Mouse (Mus musculus) hindbrain, embryonic 16.5 days (tissue): ENCODE measurements around the gene Thegl. TPM values are rescaled to one million over a fixed set of nuclear protein-coding genes. Genes with fewer than 3 reads are reported as not detected.

ENCODE experiments used
- ATAC-seq: fragments of 200-750 bp; cut with Nextera tagmentation; 2 replicates; pipeline ENCODE4 v1.8.0; 2017; ENCODE audit warnings: moderate TSS enrichment, moderate library complexity
- H3K27ac ChIP-seq: fragments of 300-500 bp; sonication (generic); 2 replicates; pipeline ENCODE4 v1.5.1; 2014; ENCODE audit warnings: low read depth, mild to moderate bottlenecking, control low read depth, low read length, moderate library complexity
- H3K27me3 ChIP-seq: fragments of 300-500 bp; sonication (generic); replicated peaks from 2 replicates; pipeline ENCODE4 v1.6.1; 2014; ENCODE audit warnings: low read length; ENCODE audit not compliant: control insufficient read depth, insufficient read depth
- H3K36me3 ChIP-seq: fragments of 300-500 bp; sonication (generic); 2 replicates; pipeline ENCODE4 v1.6.1; 2014; ENCODE audit warnings: mild to moderate bottlenecking, low read length, moderate library complexity, mixed read lengths; ENCODE audit not compliant: control insufficient read depth, insufficient read depth
- H3K4me1 ChIP-seq: fragments of 300-500 bp; sonication (generic); 2 replicates; pipeline ENCODE4 v1.6.1; 2014; ENCODE audit warnings: low read depth, low read length; ENCODE audit not compliant: control insufficient read depth, insufficient read depth
- H3K4me2 ChIP-seq: fragments of 300-500 bp; sonication (generic); 2 replicates; pipeline ENCODE4 v1.6.1; 2014; ENCODE audit warnings: mild to moderate bottlenecking, low read length, control low read depth, moderate library complexity
- H3K4me3 ChIP-seq: fragments of 300-500 bp; sonication (generic); 2 replicates; pipeline ENCODE4 v1.5.1; 2014; ENCODE audit warnings: mild to moderate bottlenecking, low read length, control low read depth, moderate library complexity
- H3K9ac ChIP-seq: fragments of 300-500 bp; sonication (generic); 2 replicates; pipeline ENCODE4 v1.6.1; 2014; ENCODE audit warnings: low read depth, mild to moderate bottlenecking, control low read depth, low read length, moderate library complexity
- H3K9me3 ChIP-seq: fragments of 300-500 bp; sonication (generic); 2 replicates; pipeline ENCODE4 v1.6.1; 2014; ENCODE audit warnings: mild to moderate bottlenecking, low read length, moderate library complexity; ENCODE audit not compliant: control insufficient read depth
- WGBS: fragments of 180-500 bp; shearing (Covaris S2); extraction: QIAGEN DNeasy Blood & Tissue Kit; methylation state at CpG from one replicate; pipeline ENCODE4 v1.1.7; 2014; 5-methylcytosine and 5-hydroxymethylcytosine counted together
- polyA plus RNA-seq: library from polyadenylated mRNA; unstranded; fragments of >200 nt; fragmentation: Nextera tagmentation; extraction: Ambion mirVana; gene quantifications from 2 replicates; pipeline ENCODE4 v1.2.1, GENCODE M21; 2015

Thegl gene
- polyA plus RNA-seq, 1 experiment from 2014 or later = 0.73 TPM

DNA sequence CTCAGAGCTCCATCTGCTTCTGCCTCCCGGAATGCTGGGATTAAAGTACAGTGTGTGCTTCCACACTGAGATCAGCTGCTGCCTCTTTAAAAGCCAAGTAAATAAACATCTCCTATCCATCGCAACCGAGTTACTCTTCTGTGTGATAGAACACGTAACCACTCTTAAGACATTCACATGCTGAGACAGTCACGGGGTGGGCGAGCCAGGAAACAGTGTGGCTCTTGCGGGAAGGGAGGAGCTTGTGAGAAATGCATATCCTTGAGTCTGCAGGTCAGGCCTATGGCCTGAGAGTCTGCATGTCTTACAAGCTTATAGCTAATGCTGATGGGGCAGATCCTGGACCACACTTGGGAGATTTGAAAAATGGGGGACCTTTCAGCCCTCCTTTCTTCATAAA is 70.7 kb downstream of the Thegl start:
- no peak overlapping the region for H3K9ac ChIP-seq
- no peaks in the 10 kb centered on the region for H3K27me3 ChIP-seq
- no peak for ATAC-seq
- no peak overlapping the region for H3K4me2 ChIP-seq
- H3K4me1 ChIP-seq = no peaks in the 10 kb centered on the region; the same call in 1 of the 2 replicates
- no peak overlapping the region for H3K4me3 ChIP-seq
- 81% methylated on average over 7 of the region's 7 CpGs for WGBS
- H3K27ac ChIP-seq = no peak overlapping the region
- no peaks in the 10 kb centered on the region for H3K9me3 ChIP-seq
- H3K36me3 ChIP-seq = no peaks in the 10 kb centered on the region

DNA sequence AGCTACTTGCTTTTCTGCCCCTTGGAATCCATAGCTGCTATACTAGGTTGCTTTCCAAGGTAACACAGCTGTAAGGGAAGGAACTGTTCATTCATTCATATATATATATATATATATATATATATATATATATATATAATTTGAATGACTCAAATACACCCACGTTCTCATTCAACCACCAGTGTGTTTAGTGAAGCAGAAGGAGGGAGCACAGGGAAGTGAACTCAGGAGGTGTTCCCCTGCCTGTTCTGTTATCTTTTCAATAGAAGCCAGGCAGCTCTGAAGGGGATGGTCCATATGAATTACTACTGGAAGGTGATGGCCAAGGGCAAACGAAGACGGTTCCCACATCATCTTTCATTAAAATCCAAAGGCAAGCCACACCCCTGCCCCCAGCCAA is 71.3 kb downstream of the Thegl start:
- no peak for ATAC-seq
- Histone ChIP-seq H3K9me3 (no peaks in the 10 kb centered on the region), H3K36me3 (no peaks in the 10 kb centered on the region), H3K27ac (no peak overlapping the region), H3K4me1 (no peaks in the 10 kb centered on the region; the same call in 1 of the 2 replicates), H3K4me3 (no peak overlapping the region), H3K4me2 (no peak overlapping the region), H3K9ac (no peak overlapping the region), H3K27me3 (no peaks in the 10 kb centered on the region)
- WGBS = 83% methylated on average over 3 of the region's 3 CpGs

DNA sequence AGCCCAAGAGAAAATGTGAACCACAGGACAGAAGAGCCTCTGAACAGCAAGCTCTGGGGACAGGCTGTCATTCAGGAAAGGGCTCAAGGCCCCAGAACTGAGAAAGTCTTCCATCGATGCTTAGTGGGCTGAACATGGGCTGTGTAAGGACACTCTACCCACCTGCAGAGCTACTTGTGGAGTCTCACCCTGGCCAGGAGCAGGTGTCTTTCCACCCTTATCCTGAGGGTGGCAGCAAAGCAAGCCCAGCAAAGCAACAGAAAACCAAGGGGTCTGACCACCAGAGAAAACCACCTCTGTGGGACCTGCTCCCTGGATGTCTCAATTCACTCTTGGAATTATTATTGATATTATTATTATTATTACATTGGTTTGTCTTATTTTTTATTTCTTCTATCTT is 73.5 kb downstream of the Thegl start:
- Histone ChIP-seq H3K36me3 (no peaks in the 10 kb centered on the region), H3K27me3 (peaks cover 3% of the 10 kb centered on the region; the same call in 1 of the 2 replicates), H3K4me1 (no peaks in the 10 kb centered on the region; the same call in 1 of the 2 replicates), H3K9ac (no peak overlapping the region), H3K4me3 (no peak overlapping the region), H3K9me3 (no peaks in the 10 kb centered on the region), H3K27ac (no peak overlapping the region), H3K4me2 (no peak overlapping the region)
- ATAC-seq = 0 out of 2 replicates have a peak, but pooled peaks have one; percentile 46
- WGBS = 38% methylated on average over 1 of the region's 1 CpGs

DNA sequence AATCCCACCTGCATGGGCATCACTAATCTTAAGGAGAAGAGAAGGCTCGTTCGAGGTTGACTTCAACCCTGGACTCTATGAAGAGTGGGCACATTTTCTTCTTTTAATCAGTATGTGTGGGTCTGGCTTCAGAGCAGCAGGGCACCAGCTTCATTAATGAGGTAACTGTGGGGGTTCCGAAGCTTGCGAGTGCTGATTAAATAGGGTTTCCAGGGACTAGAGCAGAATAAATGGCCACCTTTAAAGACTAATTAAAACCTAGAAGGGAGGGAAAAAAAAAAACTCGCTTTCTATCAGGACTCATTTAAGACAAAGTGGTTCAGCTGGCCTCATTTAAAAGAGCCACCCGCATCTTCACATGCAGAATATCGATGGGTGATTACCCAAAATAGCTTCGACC is 74.1 kb downstream of the Thegl start:
- no peak overlapping the region for H3K4me2 ChIP-seq
- H3K4me1 ChIP-seq = no peaks in the 10 kb centered on the region; the same call in 1 of the 2 replicates
- H3K27ac ChIP-seq = 0 out of 2 replicates have a peak overlapping the region, but pooled peaks have one; percentile 20
- H3K36me3 ChIP-seq = no peaks in the 10 kb centered on the region
- no peaks in the 10 kb centered on the region for H3K9me3 ChIP-seq
- 32% methylated on average over 8 of the region's 8 CpGs for WGBS
- no peak for ATAC-seq
- H3K9ac ChIP-seq = no peak overlapping the region
- H3K4me3 ChIP-seq = no peak overlapping the region
- H3K27me3 ChIP-seq = peaks cover 3% of the 10 kb centered on the region; the same call in 1 of the 2 replicates

DNA sequence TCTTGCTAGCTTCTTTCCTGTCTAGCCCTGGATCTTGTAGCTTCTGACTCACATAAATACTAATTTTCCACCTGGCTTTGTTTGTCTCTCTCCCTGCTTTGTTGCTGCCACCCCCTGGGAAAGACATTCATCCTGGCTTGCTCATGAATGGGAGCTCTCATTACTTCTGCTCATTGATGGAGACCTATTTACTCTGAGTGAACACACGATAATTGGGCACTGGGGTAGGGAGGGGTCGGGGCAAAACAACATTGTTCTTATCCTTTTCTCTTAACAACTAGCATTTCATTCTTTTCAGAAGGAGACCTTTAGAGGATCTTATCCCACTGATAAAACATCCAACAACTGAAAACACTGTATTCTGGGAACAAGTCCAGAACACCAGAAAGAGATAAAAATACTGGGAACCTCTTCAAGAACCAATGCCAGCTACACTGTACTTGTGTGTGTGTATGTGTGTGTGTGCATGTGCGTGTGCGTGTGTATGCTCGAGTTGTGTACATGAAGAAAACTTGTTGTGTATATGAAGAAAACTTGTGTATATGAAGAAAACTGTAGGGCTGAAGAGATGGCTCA is 74.8 kb downstream of the Thegl start:
- H3K9ac ChIP-seq = no peak overlapping the region
- peaks cover 3% of the 10 kb centered on the region; the same call in 1 of the 2 replicates for H3K27me3 ChIP-seq
- peaks cover 6% of the 10 kb centered on the region for H3K4me1 ChIP-seq
- H3K4me3 ChIP-seq = no peak overlapping the region
- 47% methylated on average over 5 of the region's 5 CpGs for WGBS
- H3K9me3 ChIP-seq = no peaks in the 10 kb centered on the region
- H3K27ac ChIP-seq = no peak overlapping the region
- no peak for ATAC-seq
- H3K4me2 ChIP-seq = no peak overlapping the region
- H3K36me3 ChIP-seq = no peaks in the 10 kb centered on the region

DNA sequence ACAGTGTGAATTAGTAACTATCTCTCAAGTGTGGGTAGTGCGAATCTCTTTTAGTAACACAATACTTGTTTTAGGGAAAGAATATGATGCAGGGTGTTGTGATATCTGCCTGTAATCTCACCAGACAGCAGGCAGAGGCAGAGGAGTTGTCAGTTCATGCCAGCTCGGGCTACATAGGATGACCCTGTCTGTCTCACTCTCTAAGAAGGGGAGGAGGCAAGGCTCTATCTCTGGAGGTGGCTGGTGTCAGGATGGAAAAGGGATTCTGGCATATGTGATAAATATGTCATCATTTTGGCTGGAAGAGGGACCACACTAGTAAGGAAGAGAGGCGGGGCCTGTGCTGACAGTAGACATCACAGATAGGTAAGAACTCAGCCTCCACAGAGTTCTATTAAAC is 76.1 kb downstream of the Thegl start:
- 83% methylated on average over 3 of the region's 3 CpGs for WGBS
- H3K36me3 ChIP-seq = no peaks in the 10 kb centered on the region
- no peaks in the 10 kb centered on the region for H3K9me3 ChIP-seq
- peak overlapping the region; percentile 10 for H3K4me2 ChIP-seq
- peaks cover 7% of the 10 kb centered on the region for H3K4me1 ChIP-seq
- no peak overlapping the region for H3K4me3 ChIP-seq
- ATAC-seq = no peak
- H3K27ac ChIP-seq = no peak overlapping the region
- H3K27me3 ChIP-seq = peaks cover 6% of the 10 kb centered on the region; the same call in 1 of the 2 replicates
- no peak overlapping the region for H3K9ac ChIP-seq

DNA sequence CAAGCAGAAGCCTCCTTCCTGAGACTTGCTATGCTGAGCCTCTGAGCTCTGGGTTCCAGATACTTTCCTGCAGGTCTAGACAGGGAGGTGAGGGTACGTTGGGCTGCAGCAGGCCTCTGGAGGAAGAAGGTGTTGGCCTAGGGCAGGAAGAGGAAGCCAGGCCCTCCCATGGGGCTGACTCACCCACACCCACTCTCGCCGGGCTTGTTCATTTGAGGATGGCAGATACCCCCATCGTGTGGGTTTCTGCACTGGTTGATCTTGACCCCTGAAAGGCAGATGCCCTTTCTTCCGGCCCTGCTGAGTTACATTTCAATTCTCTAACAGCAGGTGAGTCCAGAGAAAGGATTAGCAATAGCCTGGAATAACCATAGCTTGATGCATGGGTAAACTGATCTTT is 76.7 kb downstream of the Thegl start:
- Histone ChIP-seq H3K4me2 (peak overlapping the region; percentile 37), H3K27ac (no peak overlapping the region), H3K9me3 (no peaks in the 10 kb centered on the region), H3K9ac (no peak overlapping the region), H3K36me3 (no peaks in the 10 kb centered on the region), H3K4me3 (no peak overlapping the region; the same call in 1 of the 2 replicates), H3K4me1 (peaks cover 7% of the 10 kb centered on the region), H3K27me3 (peaks cover 6% of the 10 kb centered on the region; the same call in 1 of the 2 replicates)
- ATAC-seq = no peak
- WGBS = 78% methylated on average over 5 of the region's 5 CpGs

DNA sequence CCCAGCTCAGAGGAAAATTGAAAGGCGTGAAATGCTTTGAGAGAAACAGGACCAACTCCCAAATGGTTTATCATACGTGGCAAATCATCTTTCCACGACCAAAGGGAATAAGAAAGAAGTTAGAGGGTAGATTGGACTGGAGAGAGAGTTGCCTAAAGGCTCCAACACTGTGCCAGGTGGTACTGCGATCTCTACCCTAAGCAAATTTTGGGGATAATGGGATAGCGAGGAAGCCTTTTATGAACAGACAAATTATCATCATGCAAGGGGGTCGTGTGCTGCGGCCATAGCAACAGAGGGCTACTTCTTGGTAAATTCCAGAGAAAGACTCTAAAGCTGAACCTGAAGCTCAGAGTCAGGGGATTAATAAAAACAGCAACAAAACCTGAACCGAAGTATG is 78.1 kb downstream of the Thegl start:
- Histone ChIP-seq H3K4me1 (peaks cover 7% of the 10 kb centered on the region), H3K36me3 (no peaks in the 10 kb centered on the region), H3K4me3 (peak overlapping the region; percentile 62), H3K9me3 (no peaks in the 10 kb centered on the region), H3K9ac (no peak overlapping the region), H3K27me3 (peaks cover 6% of the 10 kb centered on the region; the same call in 1 of the 2 replicates), H3K4me2 (peak overlapping the region; percentile 99), H3K27ac (no peak overlapping the region)
- WGBS = 18% methylated on average over 8 of the region's 8 CpGs
- ATAC-seq = no peak

DNA sequence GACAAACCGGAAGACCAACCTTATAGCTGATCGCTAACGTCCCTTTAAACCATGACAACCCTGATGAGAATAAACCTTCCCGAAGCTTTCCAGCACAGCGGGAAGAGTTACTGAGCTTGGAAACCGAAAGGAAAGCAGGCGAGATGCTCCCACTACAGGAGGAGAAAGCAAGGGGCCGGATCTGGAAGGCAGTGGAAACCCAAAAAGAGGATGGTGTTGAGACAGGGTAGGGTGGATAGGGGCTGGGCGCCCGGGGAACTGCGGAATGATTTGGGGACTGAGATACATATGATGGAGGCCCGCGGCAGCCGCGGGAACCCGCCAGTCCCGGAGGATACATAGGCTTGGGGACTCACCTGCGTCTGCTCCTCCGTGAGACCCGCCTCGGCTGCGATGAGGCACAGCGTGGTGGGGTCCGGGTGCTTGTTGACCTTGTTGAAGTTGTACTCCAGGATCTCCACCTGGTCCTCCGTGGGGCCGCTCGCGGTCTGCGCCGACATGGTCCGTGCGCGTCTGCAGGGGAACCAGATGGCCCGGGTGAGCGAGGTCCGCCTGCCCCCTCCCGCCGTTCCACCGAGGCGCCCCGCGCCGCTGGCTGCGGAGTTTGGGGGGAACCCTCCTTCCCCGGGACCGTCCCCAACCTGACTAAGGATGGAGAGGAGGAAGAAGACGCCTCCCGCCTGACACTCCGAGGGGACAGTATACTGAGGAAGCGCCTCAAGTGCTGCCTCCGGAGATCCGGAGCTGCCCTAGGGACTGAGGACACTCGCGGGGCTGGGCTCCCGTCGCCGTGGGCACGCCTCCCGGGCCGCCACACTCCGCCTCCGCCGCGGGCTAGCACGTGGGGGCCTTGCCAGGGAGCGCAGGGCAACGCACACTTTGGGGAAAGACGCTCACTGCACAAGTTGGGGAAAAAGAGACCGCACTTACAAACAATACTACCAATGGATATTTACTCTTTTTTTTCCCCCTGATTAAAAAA is 79.0 kb downstream of the Thegl start:
- peak; percentile 87 for ATAC-seq
- no peaks in the 10 kb centered on the region for H3K9me3 ChIP-seq
- peak overlapping the region; percentile 69 for H3K9ac ChIP-seq
- H3K27ac ChIP-seq = peak overlapping the region; percentile 33
- H3K36me3 ChIP-seq = no peaks in the 10 kb centered on the region
- H3K4me3 ChIP-seq = peak overlapping the region; percentile 62
- H3K4me1 ChIP-seq = peaks cover 7% of the 10 kb centered on the region
- H3K4me2 ChIP-seq = peak overlapping the region; percentile 99
- WGBS = under 1% methylated on average over 69 of the region's 69 CpGs
- peaks cover 6% of the 10 kb centered on the region; the same call in 1 of the 2 replicates for H3K27me3 ChIP-seq
